Mouse (Mus musculus) macrophage (primary cell): ENCODE measurements around the gene Card19. TPM values are rescaled to one million over a fixed set of nuclear protein-coding genes. Genes with fewer than 3 reads are reported as not detected.
A peak's percentile ranks its signal among the peaks of the same experiment; 100 is the strongest.

Source experiments
- H3K27ac ChIP-seq: fragments of 350-480 bp; formaldehyde crosslinking; 2 replicates; pipeline ENCODE4 v1.9.0; 2021
- H3K36me3 ChIP-seq: fragments of 350-480 bp; formaldehyde crosslinking; 2 replicates; pipeline ENCODE4 v1.9.0; 2021; ENCODE audit errors: inconsistent target
- H3K4me3 ChIP-seq: fragments of 350-480 bp; formaldehyde crosslinking; 2 replicates; pipeline ENCODE4 v1.9.0; 2021; ENCODE audit errors: inconsistent target
- H3K79me2 ChIP-seq: fragments of 350-480 bp; formaldehyde crosslinking; 2 replicates; pipeline ENCODE4 v1.9.0; 2021; ENCODE audit errors: inconsistent target
- WGBS: methylation state at CpG from one replicate; pipeline ENCODE4 v1.1.7; 2026; ENCODE audit warnings: inconsistent platforms; ENCODE audit not compliant: missing documents; 5-methylcytosine and 5-hydroxymethylcytosine counted together
- polyA plus RNA-seq: library from polyadenylated mRNA; stranded (reverse); fragments of 250-400 nt; gene quantifications from 3 replicates; pipeline ENCODE4 v1.2.4, GENCODE M21; 2018; ENCODE audit warnings: inconsistent platforms

Gene Card19
- polyA plus RNA-seq, 1 experiment from 2014 or later, result 144 TPM

DNA sequence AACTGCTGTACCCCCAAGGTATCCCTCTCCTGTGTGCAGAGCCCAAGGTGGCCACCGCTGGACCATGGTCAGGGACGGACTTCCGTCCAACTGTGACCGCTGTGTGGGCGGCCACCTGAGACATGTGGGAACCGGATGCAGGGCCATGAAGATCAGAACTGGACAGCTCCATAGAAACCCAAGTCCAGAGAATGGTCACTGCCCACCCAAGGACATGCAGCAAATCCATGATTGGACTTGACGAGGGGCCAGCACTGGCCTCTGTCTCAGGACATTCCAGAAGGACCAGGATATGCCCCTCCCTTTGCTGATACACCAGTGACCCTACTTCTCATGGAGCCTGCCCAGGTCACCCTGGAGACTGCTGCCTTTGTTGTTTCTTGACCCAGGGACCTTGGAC is 20.2 kb downstream of the Card19 start:
- peaks cover 50% of the 10 kb centered on the region for H3K79me2 ChIP-seq
- no peak overlapping the region for H3K4me3 ChIP-seq
- 93% methylated on average over 7 of the region's 7 CpGs for WGBS
- peaks cover 23% of the 10 kb centered on the region for H3K36me3 ChIP-seq
- peak overlapping the region; percentile 99 for H3K27ac ChIP-seq

DNA sequence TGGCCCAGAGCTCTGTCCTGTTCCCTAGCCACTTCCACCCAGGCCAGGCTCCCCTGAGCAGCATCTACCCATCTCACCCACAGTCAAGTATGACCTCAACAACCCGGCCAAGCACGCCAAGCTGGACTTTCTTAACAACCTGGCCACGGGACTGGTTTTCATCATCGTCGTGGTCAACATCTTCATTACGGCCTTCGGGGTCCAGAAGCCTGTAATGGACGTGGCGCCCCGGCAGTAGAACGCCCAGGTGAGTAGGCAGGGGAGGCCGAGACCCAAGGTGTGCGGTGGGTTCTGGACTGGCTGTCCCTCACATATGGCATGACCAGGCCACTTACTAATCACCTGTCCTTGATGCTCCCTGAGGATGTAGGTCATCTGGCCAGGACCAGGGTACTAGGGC is 21.0 kb downstream of the Card19 start:
- 81% methylated on average over 12 of the region's 13 CpGs for WGBS
- peak overlapping the region; percentile 99 for H3K27ac ChIP-seq
- H3K4me3 ChIP-seq, result no peak overlapping the region
- peaks cover 59% of the 10 kb centered on the region for H3K79me2 ChIP-seq
- peaks cover 23% of the 10 kb centered on the region for H3K36me3 ChIP-seq

DNA sequence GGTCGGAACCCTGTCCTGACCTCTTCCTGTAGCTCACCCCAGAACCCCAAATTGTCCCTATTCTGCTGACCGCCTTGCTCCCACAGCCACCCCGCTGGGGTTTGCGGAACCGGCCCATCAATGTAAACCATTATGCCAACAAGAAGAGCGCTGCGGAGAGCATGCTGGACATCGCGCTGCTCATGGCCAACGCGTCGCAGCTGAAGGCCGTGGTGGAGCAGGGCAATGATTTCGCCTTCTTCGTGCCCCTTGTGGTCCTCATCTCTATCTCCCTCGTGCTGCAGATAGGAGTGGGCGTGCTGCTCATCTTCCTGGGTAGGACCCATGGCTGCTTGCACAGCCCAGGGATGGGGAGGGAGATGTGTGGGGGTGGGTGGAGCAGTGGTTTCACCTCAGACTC is 22.2 kb downstream of the Card19 start:
- no peak overlapping the region for H3K4me3 ChIP-seq
- H3K27ac ChIP-seq, result 0 out of 2 replicates have a peak overlapping the region, but pooled peaks have one; percentile 99
- H3K36me3 ChIP-seq, result peaks cover 23% of the 10 kb centered on the region
- H3K79me2 ChIP-seq, result peaks cover 70% of the 10 kb centered on the region
- WGBS, result 98% methylated on average over 17 of the region's 17 CpGs

DNA sequence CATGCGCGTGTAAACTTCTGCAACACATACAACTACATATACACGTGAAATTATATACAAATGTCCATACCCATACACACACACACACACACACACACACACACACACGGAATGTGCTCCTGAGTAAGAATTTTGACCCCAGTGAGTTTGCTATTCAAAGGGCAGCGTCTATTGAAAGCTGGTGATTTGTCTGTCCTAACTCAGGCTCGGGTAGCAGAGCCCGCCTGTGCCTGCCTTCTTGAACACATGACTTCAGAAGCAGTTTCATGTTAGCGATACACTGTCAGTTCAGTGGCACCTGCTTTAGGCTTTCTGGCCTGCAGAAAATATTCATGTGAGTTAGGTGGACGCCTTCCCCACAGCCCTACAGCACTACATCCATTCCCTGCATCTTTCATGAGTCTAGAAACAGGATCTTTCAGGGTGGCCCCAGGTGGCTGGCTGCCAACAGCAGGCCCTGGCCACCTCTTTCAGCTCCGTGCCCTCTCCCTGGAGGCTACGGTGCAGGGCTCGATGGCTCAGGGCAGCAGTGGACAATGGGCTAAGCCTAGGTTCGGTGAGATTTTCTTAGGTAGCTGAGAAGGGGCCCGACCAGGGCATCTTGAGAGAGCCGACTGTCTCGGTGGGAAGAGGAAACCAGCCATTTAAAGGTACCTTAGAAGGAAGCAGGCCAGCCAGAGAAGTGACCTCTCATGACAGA is 23.5 kb downstream of the Card19 start:
- Histone ChIP-seq H3K36me3 (peaks cover 23% of the 10 kb centered on the region), H3K27ac (peak overlapping the region; percentile 99), H3K79me2 (peaks cover 80% of the 10 kb centered on the region), H3K4me3 (no peak overlapping the region)
- 42% methylated on average over 16 of the region's 16 CpGs for WGBS

DNA sequence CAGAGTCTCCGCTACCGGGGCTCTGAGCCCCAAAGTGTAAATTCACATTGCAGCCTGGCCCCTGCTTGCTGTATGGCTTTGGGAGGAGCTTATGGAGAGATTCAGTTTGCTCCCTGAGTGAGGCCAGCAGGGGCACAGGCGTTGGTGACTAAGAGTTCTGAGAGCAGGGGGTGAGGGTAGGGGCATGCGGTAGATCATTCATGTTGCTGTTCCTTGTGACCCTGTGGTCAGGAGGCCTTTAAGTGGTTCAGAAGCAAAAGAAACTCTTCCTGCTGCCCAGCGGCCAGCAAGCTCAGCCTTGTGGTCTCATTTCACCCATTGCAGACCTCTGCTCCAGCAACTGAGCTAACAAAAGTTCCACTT is 24.2 kb downstream of the Card19 start:
- Histone ChIP-seq H3K27ac (peak overlapping the region; percentile 99), H3K36me3 (peaks cover 23% of the 10 kb centered on the region), H3K79me2 (peaks cover 80% of the 10 kb centered on the region), H3K4me3 (no peak overlapping the region)
- WGBS, result 7% methylated on average over 5 of the region's 5 CpGs

DNA sequence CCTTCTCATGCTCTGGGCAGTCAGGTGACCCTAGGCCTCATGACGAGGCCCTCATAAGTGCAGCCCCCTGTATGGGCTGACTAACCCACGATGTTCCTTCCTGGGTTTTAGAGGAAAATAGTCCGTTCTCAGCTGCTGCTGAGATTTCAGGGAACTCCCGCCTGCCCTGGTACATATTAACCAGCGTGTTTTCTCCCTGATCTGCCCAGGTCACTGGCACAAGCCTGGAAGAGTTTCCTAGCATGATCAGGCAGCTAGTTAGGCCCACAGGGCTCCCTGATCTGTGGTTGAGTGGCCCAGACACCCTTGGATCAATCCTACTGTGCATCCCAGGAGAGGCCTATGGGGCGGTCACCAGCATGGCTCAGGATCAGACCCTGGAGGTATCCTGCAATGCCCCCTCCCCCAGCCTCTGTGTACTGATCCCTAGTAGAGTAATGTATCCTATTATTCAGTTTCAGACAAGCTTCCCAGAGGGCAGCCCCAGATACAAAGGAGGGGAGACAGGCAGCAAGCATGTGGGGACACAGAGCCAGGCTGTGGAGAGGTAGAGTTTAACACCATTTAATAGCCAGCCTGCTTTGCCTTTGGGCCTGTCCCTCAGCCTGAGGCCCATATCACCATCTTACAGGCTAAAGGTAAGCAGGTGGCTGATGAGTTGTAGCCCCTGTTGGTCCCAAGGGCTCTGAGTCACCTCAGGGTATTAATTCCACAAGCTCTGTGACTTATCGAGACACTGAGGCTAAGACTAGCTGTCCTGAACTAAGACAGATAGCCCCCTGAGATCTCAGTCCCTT is 24.8 kb downstream of the Card19 start:
- 51% methylated on average over 7 of the region's 7 CpGs for WGBS
- H3K27ac ChIP-seq, result peak overlapping the region; percentile 99
- peaks cover 22% of the 10 kb centered on the region for H3K36me3 ChIP-seq
- peak overlapping the region; percentile 68; the same call in 1 of the 2 replicates for H3K4me3 ChIP-seq
- peaks cover 80% of the 10 kb centered on the region for H3K79me2 ChIP-seq

DNA sequence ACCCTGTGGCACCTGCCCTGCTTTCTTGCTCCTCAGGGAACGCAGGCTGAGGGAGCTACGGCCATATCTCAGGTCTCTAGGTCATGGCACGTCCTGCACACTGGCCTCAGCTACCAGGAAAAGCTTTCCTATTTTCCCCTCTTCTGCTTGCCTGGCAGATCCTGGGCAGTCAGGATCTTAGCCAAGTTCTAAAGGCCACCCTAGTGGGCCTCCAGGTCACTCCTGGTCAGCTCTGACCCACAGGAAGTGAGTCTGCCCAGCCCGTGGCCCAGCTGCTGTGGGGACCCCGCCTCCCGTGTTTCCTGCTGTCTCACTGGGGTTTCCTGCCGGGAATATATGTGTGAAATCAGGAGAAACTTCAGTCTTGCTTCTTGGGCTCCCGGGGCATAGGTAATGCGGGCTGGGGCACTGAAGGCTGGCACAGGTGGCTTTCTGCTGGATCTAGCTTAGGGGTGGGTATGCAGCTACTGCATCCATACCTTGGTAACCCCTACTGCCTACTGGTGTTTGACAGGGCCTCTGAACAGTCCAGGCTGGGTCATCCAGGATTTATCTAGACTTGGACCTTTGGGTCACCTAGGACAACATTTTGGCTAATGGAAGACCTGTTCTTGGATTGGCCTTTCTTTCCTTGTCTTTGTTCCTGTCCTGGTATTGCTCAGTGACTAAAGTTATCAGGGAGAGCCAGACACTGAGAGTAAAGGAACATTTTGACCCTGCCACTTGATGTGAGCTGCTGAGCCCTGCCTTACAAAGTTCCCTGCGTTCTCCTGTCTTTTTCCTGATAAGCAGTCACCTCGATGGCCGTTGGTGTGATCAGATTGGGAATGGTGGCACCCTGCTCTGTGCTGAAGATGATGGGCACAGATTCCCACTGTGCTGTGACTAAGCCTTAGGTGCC is 25.6 kb downstream of the Card19 start:
- H3K4me3 ChIP-seq, result peak overlapping the region; percentile 68
- H3K36me3 ChIP-seq, result peaks cover 13% of the 10 kb centered on the region; the same call in 1 of the 2 replicates
- H3K79me2 ChIP-seq, result peaks cover 75% of the 10 kb centered on the region
- WGBS, result 36% methylated on average over 12 of the region's 12 CpGs
- H3K27ac ChIP-seq, result peak overlapping the region; percentile 99

DNA sequence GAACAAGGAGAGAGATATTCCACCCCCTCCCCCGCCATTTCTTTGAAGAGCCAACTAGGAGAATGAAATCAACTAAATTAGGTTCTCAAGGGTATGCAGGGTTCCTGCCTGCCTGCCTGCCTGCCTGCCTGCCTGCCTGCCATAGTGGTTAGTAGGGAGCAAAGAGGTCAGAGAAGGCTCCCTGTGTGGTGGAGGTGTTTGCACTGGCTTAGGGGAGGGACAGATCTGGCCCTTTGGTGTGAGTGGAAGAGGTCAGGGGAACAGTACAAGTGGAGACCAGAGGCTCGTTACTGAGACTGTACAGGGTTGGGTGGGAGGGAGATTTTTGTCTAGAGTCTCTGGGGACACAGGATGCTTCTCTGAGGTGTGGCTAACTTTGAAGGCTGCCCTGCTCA is 26.9 kb downstream of the Card19 start:
- H3K4me3 ChIP-seq, result peak overlapping the region; percentile 68
- peaks cover 63% of the 10 kb centered on the region for H3K79me2 ChIP-seq
- peak overlapping the region; percentile 99 for H3K27ac ChIP-seq
- 63% methylated on average over 2 of the region's 2 CpGs for WGBS
- peaks cover 8% of the 10 kb centered on the region; the same call in 1 of the 2 replicates for H3K36me3 ChIP-seq

DNA sequence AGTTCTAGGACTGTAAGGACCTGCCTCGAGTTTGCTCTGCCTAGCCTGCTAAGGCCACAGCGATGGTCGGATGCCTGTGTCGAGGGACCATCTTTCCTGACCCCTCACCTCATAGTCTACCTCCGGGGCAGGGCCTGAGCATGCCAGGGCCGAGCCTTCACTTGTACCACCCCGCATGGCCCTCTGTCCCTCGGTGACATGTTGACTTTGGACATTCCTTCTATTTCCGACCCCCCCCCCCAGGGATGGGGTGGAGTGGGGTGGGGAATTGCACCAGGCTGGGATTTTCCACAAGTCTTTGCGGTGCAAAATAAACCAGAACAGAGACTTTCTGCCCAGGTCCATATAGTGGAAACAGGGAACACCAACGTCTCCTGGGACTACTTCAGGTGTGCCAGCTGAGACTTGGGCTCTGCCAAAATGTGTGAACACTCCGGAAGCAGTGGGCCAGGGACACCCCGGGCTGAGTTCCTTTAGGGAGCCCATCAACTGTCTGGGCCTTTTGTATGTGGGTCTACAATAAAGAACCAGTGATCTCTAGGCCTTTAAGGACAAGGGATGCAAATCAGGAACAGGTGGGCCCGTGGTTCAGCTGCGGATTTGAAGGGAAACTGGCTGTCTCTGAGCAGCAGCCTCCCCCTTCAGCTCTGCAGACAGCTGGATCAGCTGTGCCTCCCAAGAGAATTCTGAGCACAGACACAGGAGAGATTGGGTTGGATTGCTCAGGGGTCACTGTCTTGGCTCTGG is 27.4 kb downstream of the Card19 start:
- WGBS, result 8% methylated on average over 15 of the region's 15 CpGs
- Histone ChIP-seq H3K79me2 (peaks cover 57% of the 10 kb centered on the region), H3K27ac (peak overlapping the region; percentile 99), H3K4me3 (peak overlapping the region; percentile 68), H3K36me3 (peaks cover 2% of the 10 kb centered on the region; the same call in 1 of the 2 replicates)

DNA sequence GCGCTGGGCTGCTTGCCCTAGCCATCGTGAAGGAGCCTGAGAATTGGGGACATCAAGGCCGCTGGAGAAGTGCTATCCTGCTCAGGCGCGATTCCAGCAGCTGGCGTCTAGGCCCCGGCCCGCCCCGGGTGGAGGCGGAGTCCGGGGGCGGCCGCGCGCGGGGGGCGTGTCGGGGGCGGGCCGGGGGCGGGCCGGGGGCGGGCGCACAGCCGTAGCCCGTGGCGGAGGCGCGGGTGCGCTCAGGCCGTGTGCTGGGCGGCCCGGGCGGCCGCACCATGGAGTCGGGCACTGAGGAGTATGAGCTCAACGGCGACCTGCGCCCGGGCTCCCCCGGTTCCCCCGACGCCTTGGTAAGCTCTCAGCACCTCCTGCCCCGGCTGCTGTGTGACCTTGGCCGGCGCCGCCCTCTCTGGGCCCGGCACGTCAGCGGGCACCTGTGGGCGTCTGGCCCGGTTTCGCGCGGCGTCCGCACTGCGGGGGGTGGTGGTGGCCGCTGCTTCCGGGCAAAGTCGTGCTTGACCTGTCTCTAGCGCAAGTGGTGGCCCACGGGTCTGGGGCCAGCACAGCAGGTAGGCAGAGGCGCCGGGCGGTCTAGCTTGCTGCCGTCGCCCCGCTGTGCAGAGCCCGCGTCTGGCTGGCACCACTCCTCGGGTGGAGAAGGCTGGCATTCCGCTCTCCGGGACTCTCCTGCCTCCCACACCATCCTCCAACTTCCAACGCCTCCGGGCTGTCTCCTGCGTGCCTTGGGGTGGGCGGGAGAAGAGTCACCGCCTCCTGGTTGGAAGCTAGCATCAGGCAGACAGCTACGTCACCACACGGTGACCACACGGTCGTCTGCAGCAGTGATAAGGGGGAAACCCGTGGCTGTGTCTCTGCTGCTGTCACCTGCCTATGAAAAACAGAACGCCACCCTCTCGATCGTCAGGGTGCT is 28.3 kb downstream of the Card19 start, which contains the start of gene Ninj1:
Gene Ninj1 (plus strand): TSS at position 198 of the 931 bp plus-strand sequence.
- H3K4me3 ChIP-seq, result peak within 1 kb of the TSS; percentile 68

DNA sequence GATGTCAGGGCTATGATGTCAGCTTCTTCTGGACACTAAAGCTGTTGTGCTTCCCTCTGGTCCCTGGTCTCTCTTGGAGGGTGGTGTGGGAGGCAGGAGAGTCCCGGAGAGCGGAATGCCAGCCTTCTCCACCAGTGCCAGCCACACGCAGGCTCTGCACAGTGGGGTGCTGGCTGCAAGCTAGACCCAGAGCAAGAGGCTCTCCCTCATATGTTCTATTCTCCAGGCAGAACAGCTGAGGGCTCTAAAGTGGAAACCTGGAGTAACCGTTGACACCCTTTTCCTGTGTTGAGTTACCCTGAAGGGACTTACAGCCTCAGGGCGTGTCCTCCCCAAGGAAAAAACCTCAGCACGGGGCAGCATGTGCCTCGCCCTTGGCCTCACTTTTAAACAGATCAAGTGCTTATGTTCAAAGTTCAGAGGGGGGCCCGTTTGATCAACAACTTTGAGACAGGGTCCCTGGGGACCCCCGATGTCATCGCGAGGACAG is 29.0 kb downstream of the Card19 start:
- peaks cover 41% of the 10 kb centered on the region for H3K79me2 ChIP-seq
- no peaks in the 10 kb centered on the region for H3K36me3 ChIP-seq
- no peak overlapping the region for H3K4me3 ChIP-seq
- H3K27ac ChIP-seq, result peak overlapping the region; percentile 67
- WGBS, result 29% methylated on average over 11 of the region's 11 CpGs

More for the DNA sequence above, 28.3 kb downstream of the Card19 start, which contains the start of gene Ninj1:
- under 1% methylated on average over 84 of the region's 87 CpGs for WGBS
- Histone ChIP-seq H3K79me2 (peaks cover 48% of the 10 kb centered on the region), H3K36me3 (no peaks in the 10 kb centered on the region), H3K27ac (peak within 1 kb of the TSS; percentile 99)

DNA sequence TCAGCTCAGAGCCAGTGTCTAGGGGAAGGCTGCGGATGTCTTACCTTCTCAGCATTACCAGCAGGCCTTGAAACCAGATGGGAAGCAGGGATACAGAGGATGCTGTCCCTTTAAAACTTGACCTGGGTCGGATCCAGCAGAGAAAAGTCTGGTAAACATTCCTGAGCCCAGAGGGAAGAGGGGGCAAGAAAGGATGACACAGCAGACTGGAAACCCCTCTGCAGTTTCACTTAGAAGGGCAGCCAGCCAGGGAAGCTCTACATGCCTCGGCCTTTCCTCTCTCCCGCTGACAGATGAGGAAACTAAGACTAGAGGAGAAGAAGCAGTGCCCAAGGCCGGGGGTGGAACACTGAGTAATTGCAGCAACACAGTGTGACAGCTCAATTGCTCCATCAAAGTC is 32.2 kb downstream of the Card19 start:
- WGBS, result 53% methylated on average over 4 of the region's 5 CpGs
- no peaks in the 10 kb centered on the region for H3K36me3 ChIP-seq
- H3K4me3 ChIP-seq, result no peak overlapping the region
- H3K79me2 ChIP-seq, result peaks cover 10% of the 10 kb centered on the region
- no peak overlapping the region for H3K27ac ChIP-seq

DNA sequence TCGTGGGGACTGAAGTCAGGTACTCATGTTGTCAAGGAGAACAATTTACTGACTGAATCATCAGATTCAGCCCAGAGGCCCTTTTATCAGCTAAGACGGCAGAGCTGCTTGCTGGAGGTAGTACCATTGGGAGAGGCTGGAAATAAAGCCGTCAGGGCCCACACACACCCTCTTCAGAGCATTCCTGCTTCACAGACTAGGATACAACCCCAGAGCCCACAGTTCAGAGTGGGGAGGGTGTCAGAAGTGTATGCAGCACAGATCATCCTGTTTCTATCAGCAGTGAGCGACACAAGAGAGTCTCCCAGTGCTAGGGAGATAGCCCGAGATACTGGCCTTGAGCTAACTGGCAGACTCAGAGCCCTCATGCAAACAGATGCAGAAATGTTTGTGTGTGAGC is 32.7 kb downstream of the Card19 start:
- Histone ChIP-seq H3K36me3 (no peaks in the 10 kb centered on the region), H3K27ac (no peak overlapping the region), H3K79me2 (peaks cover 5% of the 10 kb centered on the region), H3K4me3 (no peak overlapping the region)
- WGBS, result 95% methylated on average over 5 of the region's 5 CpGs
